Mouse (Mus musculus): ENCODE measurements around the gene Syn2.

The Syn2 gene

GRCm38 (mm10) chr6:115291068-115291467 lies 156.4 kb downstream of the Syn2 start:
- no peak for DNase-seq (ENCODE audit: low spot score in 2 of 2)

DNA sequence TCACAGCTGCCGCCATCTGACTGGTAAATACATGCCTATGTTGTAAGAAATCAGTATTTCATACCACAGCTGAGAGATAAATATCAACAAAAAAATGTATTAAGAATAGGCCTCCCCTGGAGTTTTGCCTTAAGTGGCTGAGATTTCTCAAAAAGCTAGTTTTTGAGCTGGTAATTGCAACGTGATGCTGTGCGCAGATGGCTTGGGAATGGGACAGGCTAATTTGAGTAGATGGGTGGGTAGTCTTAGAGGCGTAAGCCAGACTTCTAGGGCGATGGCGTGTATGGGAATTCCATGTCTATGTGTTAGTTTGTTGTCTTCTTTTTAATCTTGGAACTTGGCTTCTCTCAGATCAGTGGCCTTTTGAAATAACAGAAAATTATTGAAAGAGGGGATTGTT lies 157.1 kb downstream of the Syn2 start:
- DNase-seq (ENCODE audit: low spot score in 2 of 2): peak in 1 of 2 experiments; percentile 64

- DNase-seq (ENCODE audit: low spot score in 2 of 2): peak; percentile 58 to 67
Measured at GRCm38 (mm10) chr6:115292621-115293020, 157.9 kb downstream of the Syn2 start.

DNA sequence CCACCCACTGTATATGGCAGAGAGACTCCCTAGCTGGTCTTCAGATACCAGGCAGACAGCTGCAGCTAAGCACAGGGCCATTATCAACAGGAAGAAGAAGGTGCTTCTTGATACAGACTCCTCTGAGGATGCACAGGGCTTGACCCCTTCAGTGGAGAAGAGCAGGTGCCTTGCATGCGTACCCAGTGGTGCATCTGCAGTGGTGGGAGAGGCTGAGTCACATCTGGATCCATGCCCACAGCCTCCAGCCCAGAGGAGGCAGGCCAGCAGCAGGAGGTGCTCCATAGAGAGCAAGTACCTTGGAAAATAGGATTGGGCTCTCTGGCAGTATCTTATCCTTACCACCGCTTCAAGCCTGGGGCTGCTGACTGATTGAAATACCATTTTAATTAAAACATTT lies 159.2 kb downstream of the Syn2 start:
- DNase-seq (ENCODE audit: low spot score in 2 of 2): no peak

- no peak for DNase-seq (ENCODE audit: low spot score in 2 of 2)
Measured at GRCm38 (mm10) chr6:115307134-115307533, 172.4 kb downstream of the Syn2 start.

- no peak for DNase-seq (ENCODE audit: low spot score in 2 of 2)
Measured at GRCm38 (mm10) chr6:115312780-115313179, 178.1 kb downstream of the Syn2 start.

GRCm38 (mm10) chr6:115313235-115313738 lies 178.6 kb downstream of the Syn2 start:
- DNase-seq (ENCODE audit: low spot score in 2 of 2): peak; percentile 58 to 61

GRCm38 (mm10) chr6:115313910-115314309 lies 179.2 kb downstream of the Syn2 start:
- DNase-seq (ENCODE audit: low spot score in 2 of 2): no peak

- DNase-seq (ENCODE audit: low spot score in 2 of 2): no peak
Measured at GRCm38 (mm10) chr6:115315770-115316169, 181.1 kb downstream of the Syn2 start.

DNA sequence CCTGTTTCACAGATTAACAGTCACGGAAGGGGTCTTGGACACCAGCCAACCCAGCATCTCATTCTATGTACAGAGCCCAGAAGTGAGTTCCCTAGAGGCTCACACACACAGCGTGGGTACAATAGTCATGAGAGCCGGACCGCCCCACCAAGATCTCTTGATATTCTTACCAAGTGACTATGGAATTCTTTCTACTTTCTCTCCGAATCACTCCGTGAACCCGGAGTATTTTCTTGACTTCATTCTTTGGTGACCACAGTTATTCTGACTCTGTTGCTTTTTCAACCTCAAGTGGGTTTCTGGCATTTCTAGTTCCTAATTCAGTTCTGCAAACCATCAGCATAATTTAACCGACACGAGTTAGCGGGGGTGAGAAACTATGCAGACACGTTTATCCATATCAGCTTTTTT lies 182.1 kb downstream of the Syn2 start:
- DNase-seq (ENCODE audit: low spot score in 2 of 2): no peak

GRCm38 (mm10) chr6:115318811-115319210 lies 184.1 kb downstream of the Syn2 start:
- DNase-seq (ENCODE audit: low spot score in 2 of 2): no peak

DNA sequence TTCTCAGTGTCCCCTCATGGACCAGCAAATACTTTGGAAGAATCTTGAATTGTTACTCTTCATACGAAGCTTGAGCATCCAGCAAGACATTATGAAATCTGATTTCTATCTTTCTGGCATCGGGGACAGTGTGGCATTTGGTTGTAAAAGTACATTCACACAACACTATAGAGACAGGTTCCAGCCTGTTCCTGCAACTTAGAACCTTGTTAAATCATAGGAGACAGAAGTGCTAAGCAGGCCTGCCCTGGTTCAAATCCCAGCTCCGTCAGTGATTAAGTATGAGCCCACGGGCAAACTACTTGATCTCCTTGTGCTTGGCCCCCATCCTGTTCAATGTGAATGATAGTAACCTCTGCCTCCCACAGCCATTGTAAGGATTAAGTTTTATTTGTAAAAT lies 185.0 kb downstream of the Syn2 start:
- no peak for DNase-seq (ENCODE audit: low spot score in 2 of 2)

- no peak for DNase-seq (ENCODE audit: low spot score in 2 of 2)
Measured at GRCm38 (mm10) chr6:115320927-115321714, 186.4 kb downstream of the Syn2 start.

DNA sequence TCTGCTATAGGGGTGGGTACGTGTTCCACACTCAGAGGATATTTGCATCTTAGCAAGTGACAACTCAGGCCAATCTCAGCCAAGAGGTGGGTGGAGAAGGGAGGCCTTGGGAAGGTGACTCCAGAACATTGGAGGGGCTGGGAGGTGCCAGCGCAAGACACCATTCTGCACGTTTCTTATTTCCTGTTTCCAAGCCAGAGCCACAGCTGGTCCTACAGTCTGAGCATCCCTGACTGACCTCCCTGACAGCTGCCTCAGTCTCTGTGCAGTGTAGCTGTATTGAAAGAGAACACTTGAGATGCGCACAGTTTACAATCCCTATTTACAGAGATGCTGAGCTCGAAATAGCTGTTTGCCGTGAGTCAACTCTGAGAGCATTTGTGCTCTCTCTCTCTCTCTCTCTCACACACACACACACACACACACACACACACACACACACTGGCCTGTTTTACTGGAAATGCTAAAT lies 187.2 kb downstream of the Syn2 start:
- DNase-seq (ENCODE audit: low spot score in 2 of 2): peak; percentile 46 to 57

DNA sequence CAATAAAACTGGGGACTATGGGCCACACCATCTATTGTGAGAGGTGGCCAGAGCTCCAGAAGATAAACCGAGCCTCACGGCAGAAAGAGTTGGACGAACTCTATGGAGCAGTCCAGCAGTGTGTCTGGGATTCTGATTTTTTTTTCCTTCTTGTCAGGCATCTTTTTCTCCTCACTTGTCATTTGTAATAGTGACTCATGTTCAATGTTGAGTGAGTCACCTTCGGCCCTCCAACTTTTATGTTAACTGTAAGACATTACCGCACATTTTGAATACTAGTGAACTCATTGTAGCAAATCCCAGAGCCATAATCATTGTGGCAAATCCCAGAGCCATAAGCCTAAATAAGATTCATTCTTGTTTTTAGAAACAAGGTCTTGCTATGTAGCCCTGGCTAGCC lies 188.3 kb downstream of the Syn2 start:
- DNase-seq (ENCODE audit: low spot score in 2 of 2): no peak

GRCm38 (mm10) chr6:115330964-115331363 lies 196.3 kb downstream of the Syn2 start:
- DNase-seq (ENCODE audit: low spot score in 2 of 2): no peak
